ENCODE assay signal across 8 mouse cellular contexts in genomic region chr12:55388478-55388877, GRCm38 (mm10). TPM values are rescaled to one million over a fixed set of nuclear protein-coding genes. Genes with fewer than 3 reads are reported as not detected.
A peak's percentile ranks its signal among the peaks of the same experiment; 100 is the strongest.
DNase-seq lines count a peak whose midpoint lies in the region; ATAC-seq and TF ChIP-seq lines count a peak whose summit lies in the region.

No protein-coding gene starts in this region.

- H3K4me3 ChIP-seq in liver, embryonic 14.5 days (ENCODE audit: insufficient read depth in 1 of 2, low read depth in 2 of 2, low read length in 2 of 2), result no peak overlapping the region

- DNase-seq in adrenal gland, adult 2 months, result peak; percentile 46
- no peak for DNase-seq in adrenal gland, adult 18-20 months (ENCODE audit: low spot score in 2 of 2)
- peak; percentile 45 for DNase-seq in right cerebral cortex, postnatal 14 days
- DNase-seq in right cerebral cortex, postnatal 25 days, result no peak
- peak; percentile 64 for DNase-seq in heart, postnatal 4 days
- peak in 2 of 3 experiments; percentile 25 to 33 for DNase-seq in liver, embryonic 14.5 days (ENCODE audit: low read depth in 3 of 3, low spot score in 3 of 3)
- peak; percentile 38 for DNase-seq in right cerebral cortex, postnatal 4 days
- no peak for DNase-seq in ovary, adult 18-20 months (ENCODE audit: low spot score)

- no peak for TF ChIP-seq EP300 in liver, embryonic 14.5 days (IDR thresholded peaks at IDR 0.05; ENCODE audit: low read depth)

- TF ChIP-seq CTCF in liver, embryonic 14.5 days (IDR thresholded peaks at IDR 0.05; ENCODE audit: low read depth), result peak; percentile 33

- 18% methylated on average over 6 of the region's 6 CpGs for WGBS in liver, embryonic 14.5 days (ENCODE audit: insufficient replicate concordance)

- ATAC-seq in liver, embryonic 14.5 days (ENCODE audit: insufficient read depth), result peak; percentile 42; the same call in 1 of the 2 replicates

- no peak overlapping the region for H3K27ac ChIP-seq in liver, embryonic 14.5 days

- H3K27me3 ChIP-seq in liver, embryonic 14.5 days (ENCODE audit: control insufficient read depth, insufficient read depth, low read length), result no peaks in the 10 kb centered on the region

- H3K36me3 ChIP-seq in liver, embryonic 14.5 days (replicated peaks; ENCODE audit: control insufficient read depth, insufficient read depth, low read depth), result no peaks in the 10 kb centered on the region

- H3K4me2 ChIP-seq in liver, embryonic 14.5 days (ENCODE audit: low read depth), result no peak overlapping the region

- H3K9me3 ChIP-seq in liver, embryonic 14.5 days (ENCODE audit: control insufficient read depth, low read length), result no peaks in the 10 kb centered on the region

- H3K4me1 ChIP-seq in liver, embryonic 14.5 days (replicated peaks; ENCODE audit: control insufficient read depth in 2 of 2, insufficient read depth in 2 of 2, low read length in 1 of 2), result peaks cover 6 to 13% of the 10 kb centered on the region in 2 experiments

- no peak overlapping the region for H3K9ac ChIP-seq in liver, embryonic 14.5 days (replicated peaks)

RNA-seq across cellular contexts. Expression of gene Psma6, which starts 4.5 kb away (rescaled TPM):
- 100 to 1,000 TPM; 208 to 242 TPM for total RNA-seq in adrenal gland, adult 2 months (2021)
- polyA plus RNA-seq in adrenal gland, adult 2 months (2012; rRNA removed), result 12.5 and 14.8 TPM in 2 replicates
- 100 to 1,000 TPM; 230 to 239 TPM for total RNA-seq in adrenal gland, adult 18-20 months (2021)
- total RNA-seq in heart, postnatal 4 days (2021), result 100 to 1,000 TPM; 192 to 195 TPM
- 63.1 and 85.9 TPM in 2 replicates for polyA plus RNA-seq in liver, embryonic 14.5 days (2012; rRNA removed)
- polyA plus RNA-seq in liver, embryonic 14.5 days (2014; fragmentation: Nextera tagmentation; extraction: Ambion mirVana), result 220 and 221 TPM in 2 replicates

Comparison
In these comparisons a context has a peak if more than half of its experiments do, and no peak if none do; other contexts are left out.
1. DNase-seq: peak in adrenal gland, adult 2 months (single experiment), right cerebral cortex, postnatal 14 days (single experiment), heart, postnatal 4 days (single experiment), liver, embryonic 14.5 days (2 of 3) and right cerebral cortex, postnatal 4 days (single experiment); none in adrenal gland, adult 18-20 months (0 of 2), right cerebral cortex, postnatal 25 days (single experiment) and ovary, adult 18-20 months (single experiment).